Mouse (Mus musculus) lung, postnatal 0 days (tissue): ENCODE data around the gene Gucd1.

Experiments
- CTCF ChIP-seq: IDR thresholded peaks from 2 replicates; pipeline ENCODE4 v1.5.1; 2016; ENCODE audit warnings: antibody characterized with exemption, mild to moderate bottlenecking
- EP300 ChIP-seq: IDR thresholded peaks from 2 replicates; pipeline ENCODE4 v1.6.1; 2016; ENCODE audit warnings: antibody characterized with exemption, mild to moderate bottlenecking, control low read depth

- TF ChIP-seq CTCF, result no peak
- TF ChIP-seq EP300, result no peak
Observed at GRCm38 (mm10) chr10:75505130-75505495, 12.7 kb downstream of the Gucd1 start.
